Comparison of ENCODE assay signal across 16 mouse cellular contexts in genomic region chr15:85994906-85995608, GRCm38 (mm10). TPM values are rescaled to one million over a fixed set of nuclear protein-coding genes. Genes with fewer than 3 reads are reported as not detected.
DNase-seq lines count a peak whose midpoint lies in the region; ATAC-seq lines count a peak whose summit lies in the region.
"Had no signal": no experiment of that assay in that cellular context is flagged by ENCODE, and none has a peak within 500 bp of the region (broad histone marks: within the 10 kb centered on the region; RNA-seq: fewer than 3 reads in every experiment).

No protein-coding gene starts in this region.

- no peaks in the 10 kb centered on the region for H3K27me3 ChIP-seq in embryonic facial prominence, embryonic 13.5 days
- no peaks in the 10 kb centered on the region for H3K27me3 ChIP-seq in limb, embryonic 13.5 days
- H3K27me3 ChIP-seq: intestine, embryonic 15.5 days had no signal

- H3K9me3 ChIP-seq in embryonic facial prominence, embryonic 13.5 days: no peaks in the 10 kb centered on the region
- H3K9me3 ChIP-seq in limb, embryonic 13.5 days: no peaks in the 10 kb centered on the region
- H3K9me3 ChIP-seq: intestine, embryonic 15.5 days had no signal

- ATAC-seq in embryonic facial prominence, embryonic 13.5 days (ENCODE audit: insufficient number of reproducible peaks, insufficient read depth, low FRiP score, low TSS enrichment, low read depth): no peak
- no peak for ATAC-seq in limb, embryonic 13.5 days (ENCODE audit: low FRiP score, low read depth)

- 54% methylated on average over 6 of the region's 6 CpGs for WGBS in embryonic facial prominence, embryonic 13.5 days
- 64% methylated on average over 6 of the region's 6 CpGs for whole genome bisulfite sequencing in limb, embryonic 13.5 days

- H3K4me3 ChIP-seq in embryonic facial prominence, embryonic 13.5 days: no peak overlapping the region
- no peak overlapping the region for H3K4me3 ChIP-seq in limb, embryonic 13.5 days
- H3K4me3 ChIP-seq: erythroblast, embryonic 14.5 days; intestine, embryonic 15.5 days had no signal

- peak; percentile 55 to 65 for DNase-seq in cerebellum, postnatal 10 days
- no peak for DNase-seq in cerebellum, adult 18-20 months
- DNase-seq in left cerebral cortex, postnatal 4 days: peak; percentile 36
- DNase-seq in left cerebral cortex, adult 11 months (ENCODE audit: low spot score): no peak
- no peak for DNase-seq in thymus, postnatal 4 days
- DNase-seq in urinary bladder, adult 18-20 months (ENCODE audit: low spot score in 2 of 2): no peak
- DNase-seq: cerebellum, adult 11 months; heart, adult 11 months; lung, postnatal 4 days; right cerebral cortex, postnatal 4 days; thymus, postnatal 25 days had no signal

- H3K27ac ChIP-seq in embryonic facial prominence, embryonic 13.5 days: no peak overlapping the region
- H3K27ac ChIP-seq in limb, embryonic 13.5 days: peak overlapping the region; percentile 88; the same call in 1 of the 2 replicates
- H3K27ac ChIP-seq: intestine, embryonic 15.5 days had no signal

- peaks cover 41% of the 10 kb centered on the region for H3K4me1 ChIP-seq in embryonic facial prominence, embryonic 13.5 days
- peaks cover 75% of the 10 kb centered on the region for H3K4me1 ChIP-seq in limb, embryonic 13.5 days

- no peaks in the 10 kb centered on the region for H3K36me3 ChIP-seq in embryonic facial prominence, embryonic 13.5 days
- no peaks in the 10 kb centered on the region for H3K36me3 ChIP-seq in limb, embryonic 13.5 days
- H3K36me3 ChIP-seq: intestine, embryonic 15.5 days had no signal

- intact Hi-C loops in left cerebral cortex, postnatal 4 days (cut with DNase I): no loop called here

- H3K4me2 ChIP-seq in embryonic facial prominence, embryonic 13.5 days: no peak overlapping the region
- no peak overlapping the region for H3K4me2 ChIP-seq in limb, embryonic 13.5 days (replicated peaks)
- H3K4me2 ChIP-seq: intestine, embryonic 15.5 days; liver, embryonic 11.5 days had no signal

- 0 out of 2 replicates have a peak overlapping the region, but pooled peaks have one; percentile 36 for H3K9ac ChIP-seq in embryonic facial prominence, embryonic 13.5 days
- no peak overlapping the region for H3K9ac ChIP-seq in limb, embryonic 13.5 days
- H3K9ac ChIP-seq: intestine, embryonic 15.5 days had no signal

RNA-seq across cellular contexts. Expression of gene Celsr1, which starts 38.5 kb away (rescaled TPM):
- total RNA-seq in left cerebral cortex, postnatal 4 days (2021): 1 to 10 TPM; 5.0 to 5.2 TPM
- 2.9 and 3.1 TPM in 2 replicates for polyA plus RNA-seq in embryonic facial prominence, embryonic 13.5 days (2015; fragmentation: Nextera tagmentation; extraction: Ambion mirVana)
- polyA plus RNA-seq in limb, embryonic 13.5 days (2015; fragmentation: Nextera tagmentation; extraction: Ambion mirVana): 2.0 TPM in 2 replicates

Comparison
In these comparisons a context has a peak if more than half of its experiments do, and no peak if none do; other contexts are left out.
1. DNase-seq: peak in cerebellum, postnatal 10 days (2 of 2) and left cerebral cortex, postnatal 4 days (single experiment); none in cerebellum, adult 18-20 months (0 of 2), left cerebral cortex, adult 11 months (single experiment), thymus, postnatal 4 days (single experiment) and urinary bladder, adult 18-20 months (0 of 2).